Mouse (Mus musculus) kidney, postnatal 0 days (tissue): ENCODE measurements around the gene Trim38. TPM values are rescaled to one million over a fixed set of nuclear protein-coding genes. Genes with fewer than 3 reads are reported as not detected.

Experiments used
- ATAC-seq: fragments of 200-750 bp; cut with Nextera tagmentation; replicated peaks from 2 replicates; pipeline ENCODE4 v1.8.0; 2017; ENCODE audit warnings: low read depth, moderate number of reproducible peaks, moderate TSS enrichment, moderate library complexity; ENCODE audit not compliant: low FRiP score
- DNase-seq: peaks from one replicate; pipeline ENCODE4 v3.0.0-alpha.2; 2016; ENCODE audit warnings: low spot score
- H3K27ac ChIP-seq: fragments of 300-500 bp; sonication (generic); 2 replicates; pipeline ENCODE4 v1.5.1; 2014; ENCODE audit warnings: mild to moderate bottlenecking
- H3K27me3 ChIP-seq: fragments of 300-500 bp; sonication (generic); 2 replicates; pipeline ENCODE4 v1.6.1; 2014; ENCODE audit warnings: low read length, mixed read lengths; ENCODE audit not compliant: insufficient read depth
- H3K36me3 ChIP-seq: fragments of 300-500 bp; sonication (generic); 2 replicates; pipeline ENCODE4 v1.6.1; 2014; ENCODE audit warnings: low read length, mixed read lengths; ENCODE audit not compliant: insufficient read depth
- H3K4me1 ChIP-seq: fragments of 300-500 bp; sonication (generic); replicated peaks from 2 replicates; pipeline ENCODE4 v1.6.1; 2014; ENCODE audit warnings: antibody characterized with exemption, low read length, mixed read lengths; ENCODE audit not compliant: insufficient read depth
- H3K4me2 ChIP-seq: fragments of 300-500 bp; sonication (generic); 2 replicates; pipeline ENCODE4 v1.6.1; 2014; ENCODE audit warnings: mild to moderate bottlenecking, low read length, moderate library complexity, mixed read lengths
- H3K4me3 ChIP-seq: fragments of 300-500 bp; sonication (generic); replicated peaks from 2 replicates; pipeline ENCODE4 v1.5.1; 2014; ENCODE audit warnings: low read depth, low read length
- H3K9ac ChIP-seq: fragments of 300-500 bp; sonication (generic); 2 replicates; pipeline ENCODE4 v1.6.1; 2014; ENCODE audit warnings: low read depth, low read length
- H3K9me3 ChIP-seq: fragments of 300-500 bp; sonication (generic); replicated peaks from 2 replicates; pipeline ENCODE4 v1.6.1; 2016; ENCODE audit warnings: low read length, inconsistent platforms, mixed read lengths
- CTCF ChIP-seq: IDR thresholded peaks from 2 replicates; pipeline ENCODE4 v1.5.1; 2016; ENCODE audit warnings: antibody characterized with exemption, low read depth, mild to moderate bottlenecking, moderate library complexity
- WGBS: fragments of 180-500 bp; shearing (Covaris S2); extraction: QIAGEN DNeasy Blood & Tissue Kit; methylation state at CpG from one replicate; pipeline ENCODE4 v1.1.7; 2014; 5-methylcytosine and 5-hydroxymethylcytosine counted together
- polyA plus RNA-seq: library from polyadenylated mRNA; unstranded; fragments of >200 nt; fragmentation: Nextera tagmentation; extraction: Ambion mirVana; gene quantifications from 2 replicates; pipeline ENCODE4 v1.2.1, GENCODE M21; 2015

Gene Trim38
- polyA plus RNA-seq, 1 experiment from 2014 or later: not detected

DNA sequence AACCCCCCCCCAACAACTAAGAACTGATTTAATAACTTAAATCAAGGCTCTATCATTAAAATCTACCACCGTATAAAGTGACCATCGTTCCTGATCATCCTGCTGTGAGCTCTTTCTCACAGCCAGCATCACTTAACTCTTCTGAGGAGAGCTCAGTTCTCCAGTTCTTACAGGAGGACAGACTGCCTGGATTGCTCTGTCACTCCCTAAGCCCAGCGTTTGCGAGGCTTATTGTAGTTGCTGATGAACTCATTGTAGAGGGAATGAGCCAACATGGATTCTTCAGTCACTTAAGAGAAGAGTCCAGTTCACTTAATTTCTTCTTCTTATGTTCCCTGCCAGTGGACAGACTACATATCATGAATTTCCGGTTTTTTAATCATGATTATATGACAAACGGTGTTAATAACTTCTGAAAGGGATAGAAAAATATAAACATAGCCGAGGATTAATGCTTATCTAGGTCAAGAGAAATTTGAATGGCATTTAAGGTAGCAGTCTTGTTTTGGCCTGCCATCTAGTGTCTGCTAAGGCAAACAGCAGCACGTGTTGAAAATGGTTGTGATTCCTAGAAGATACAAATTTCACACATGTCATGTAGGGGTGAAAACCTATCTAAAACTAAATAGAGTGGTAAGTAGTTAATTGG is 37.4 kb upstream of the Trim38 start:
- DNase-seq: peak; percentile 85
- H3K9ac ChIP-seq: no peak overlapping the region
- H3K27me3 ChIP-seq: no peaks in the 10 kb centered on the region
- H3K27ac ChIP-seq: no peak overlapping the region
- ATAC-seq: no peak
- H3K36me3 ChIP-seq: no peaks in the 10 kb centered on the region
- TF ChIP-seq CTCF: peak; percentile 94
- no peaks in the 10 kb centered on the region for H3K9me3 ChIP-seq
- H3K4me1 ChIP-seq: no peaks in the 10 kb centered on the region
- H3K4me3 ChIP-seq: no peak overlapping the region
- 21% methylated on average over 8 of the region's 8 CpGs for WGBS
- H3K4me2 ChIP-seq: no peak overlapping the region

DNA sequence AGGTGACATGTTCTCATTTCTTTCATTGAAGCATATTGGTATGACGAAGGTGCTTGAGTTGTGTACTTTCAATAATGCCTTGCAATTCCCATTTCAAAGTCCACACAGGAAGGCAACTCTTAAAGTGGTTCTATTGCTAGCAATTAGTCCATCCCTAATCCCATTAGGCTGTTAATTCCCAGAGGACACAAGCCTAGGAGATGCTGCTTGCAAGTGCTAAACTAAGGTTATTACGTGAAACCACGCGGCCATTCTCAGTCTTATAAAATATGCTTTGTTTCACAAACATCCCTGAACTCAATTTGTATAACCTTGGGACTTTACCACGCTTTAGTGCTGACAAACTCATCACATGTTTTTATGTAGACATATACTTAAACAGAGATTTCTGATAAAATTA is 32.6 kb upstream of the Trim38 start:
- no peak for TF ChIP-seq CTCF
- ATAC-seq (no peak), DNase-seq (no peak)
- Histone ChIP-seq H3K9ac (no peak overlapping the region), H3K4me2 (no peak overlapping the region), H3K9me3 (no peaks in the 10 kb centered on the region), H3K36me3 (no peaks in the 10 kb centered on the region), H3K27ac (no peak overlapping the region), H3K4me3 (no peak overlapping the region), H3K4me1 (no peaks in the 10 kb centered on the region), H3K27me3 (no peaks in the 10 kb centered on the region)
- WGBS: 82% methylated on average over 5 of the region's 5 CpGs

DNA sequence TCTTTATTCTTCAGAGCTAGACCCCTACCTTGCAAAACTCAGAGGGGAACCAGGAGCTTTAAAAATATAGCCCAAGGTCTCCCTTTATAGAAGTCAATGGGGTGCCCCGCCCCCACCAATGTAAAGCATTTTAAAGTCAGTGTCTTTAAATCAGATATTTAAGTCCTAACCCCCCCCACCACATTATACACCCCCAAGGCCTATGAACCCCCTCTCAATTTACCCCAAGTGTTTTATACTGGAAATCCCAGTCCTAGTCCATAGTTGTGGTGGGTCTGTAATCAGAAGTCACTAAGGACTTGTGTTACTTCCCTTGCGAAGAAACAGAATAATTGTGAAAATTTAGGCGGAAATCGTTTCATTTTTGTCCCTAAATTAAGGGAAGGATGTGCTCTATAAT is 31.7 kb upstream of the Trim38 start:
- DNase-seq (no peak), ATAC-seq (no peak)
- no peaks in the 10 kb centered on the region for H3K36me3 ChIP-seq
- H3K9ac ChIP-seq: peak overlapping the region; percentile 92
- H3K4me2 ChIP-seq: peak overlapping the region; percentile 90
- 25% methylated on average over 4 of the region's 4 CpGs for WGBS
- H3K9me3 ChIP-seq: no peaks in the 10 kb centered on the region
- peak overlapping the region; percentile 68; the same call in 1 of the 2 replicates for H3K4me3 ChIP-seq
- TF ChIP-seq CTCF: no peak
- peak overlapping the region; percentile 99 for H3K27ac ChIP-seq
- H3K27me3 ChIP-seq: no peaks in the 10 kb centered on the region
- H3K4me1 ChIP-seq: no peaks in the 10 kb centered on the region

DNA sequence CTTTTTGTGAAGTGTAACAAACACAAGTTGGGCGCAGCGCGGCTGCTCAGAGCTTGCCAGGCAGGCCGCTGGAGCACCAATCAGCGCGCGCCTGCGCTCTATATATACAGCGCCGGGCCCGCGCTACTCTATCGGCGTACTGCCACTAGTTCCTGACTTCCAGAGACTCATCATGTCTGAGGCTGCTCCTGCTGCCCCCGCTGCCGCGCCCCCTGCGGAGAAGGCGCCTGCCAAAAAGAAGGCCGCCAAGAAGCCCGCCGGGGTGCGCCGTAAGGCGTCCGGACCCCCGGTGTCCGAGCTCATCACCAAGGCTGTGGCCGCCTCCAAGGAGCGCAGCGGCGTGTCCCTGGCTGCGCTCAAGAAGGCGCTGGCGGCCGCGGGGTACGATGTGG is 31.0 kb upstream of the Trim38 start, which contains the start of gene Hist1h1c:
TSS of gene Hist1h1c (plus strand) at position 132 of the 392 bp plus-strand sequence.
- no peaks in the 10 kb centered on the region for H3K36me3 ChIP-seq
- DNase-seq (peak; percentile 93), ATAC-seq (peak; percentile 90)
- H3K27me3 ChIP-seq: no peaks in the 10 kb centered on the region
- H3K4me3 ChIP-seq: peak within 1 kb of the TSS; percentile 68
- no peaks in the 10 kb centered on the region for H3K9me3 ChIP-seq
- H3K4me1 ChIP-seq: no peaks in the 10 kb centered on the region
- under 1% methylated on average over 29 of the region's 38 CpGs for WGBS
- TF ChIP-seq CTCF: peak; percentile 29; the same call in 1 of the 2 replicates
- H3K4me2 ChIP-seq: peak within 1 kb of the TSS; percentile 90
- peak within 1 kb of the TSS; percentile 92 for H3K9ac ChIP-seq
- H3K27ac ChIP-seq: peak within 1 kb of the TSS; percentile 99

DNA sequence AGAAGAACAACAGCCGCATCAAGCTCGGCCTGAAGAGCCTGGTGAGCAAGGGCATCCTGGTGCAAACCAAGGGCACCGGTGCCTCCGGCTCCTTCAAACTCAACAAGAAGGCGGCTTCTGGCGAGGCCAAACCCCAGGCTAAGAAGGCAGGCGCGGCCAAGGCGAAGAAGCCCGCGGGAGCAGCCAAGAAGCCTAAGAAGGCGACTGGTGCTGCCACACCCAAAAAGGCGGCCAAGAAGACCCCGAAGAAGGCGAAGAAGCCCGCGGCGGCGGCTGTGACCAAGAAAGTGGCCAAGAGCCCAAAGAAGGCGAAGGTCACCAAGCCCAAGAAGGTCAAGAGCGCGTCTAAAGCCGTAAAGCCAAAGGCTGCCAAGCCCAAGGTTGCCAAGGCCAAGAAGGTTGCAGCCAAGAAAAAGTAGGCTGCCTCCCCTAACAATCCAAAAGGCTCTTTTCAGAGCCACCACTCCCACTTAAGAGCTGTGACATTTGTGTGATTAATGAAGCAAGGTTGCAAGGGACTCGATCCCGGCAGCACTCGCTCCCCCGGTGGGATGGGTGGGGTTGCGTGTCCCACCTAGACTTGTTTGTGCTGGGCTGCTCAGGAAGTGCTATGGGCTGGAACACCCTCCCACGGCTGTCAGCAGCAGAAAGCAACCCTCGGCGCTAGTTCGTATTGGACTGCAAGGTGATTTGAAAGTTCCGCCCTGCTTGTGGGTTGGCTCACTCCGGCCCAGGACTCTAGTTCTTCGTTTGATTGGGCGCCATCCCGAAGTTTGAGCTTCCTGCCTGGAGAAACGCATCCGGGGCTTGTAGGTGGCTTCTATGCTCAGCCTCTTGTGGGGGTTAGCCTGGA is 30.4 kb upstream of the Trim38 start:
- H3K4me3 ChIP-seq: peak overlapping the region; percentile 68
- H3K27ac ChIP-seq: peak overlapping the region; percentile 99
- WGBS: 0% methylated on average over 39 of the region's 39 CpGs
- no peak for TF ChIP-seq CTCF
- peak overlapping the region; percentile 92 for H3K9ac ChIP-seq
- H3K9me3 ChIP-seq: no peaks in the 10 kb centered on the region
- peak; percentile 99 for DNase-seq
- H3K27me3 ChIP-seq: no peaks in the 10 kb centered on the region
- H3K4me2 ChIP-seq: peak overlapping the region; percentile 90
- ATAC-seq: peak; percentile 86
- no peaks in the 10 kb centered on the region for H3K4me1 ChIP-seq
- no peaks in the 10 kb centered on the region for H3K36me3 ChIP-seq

DNA sequence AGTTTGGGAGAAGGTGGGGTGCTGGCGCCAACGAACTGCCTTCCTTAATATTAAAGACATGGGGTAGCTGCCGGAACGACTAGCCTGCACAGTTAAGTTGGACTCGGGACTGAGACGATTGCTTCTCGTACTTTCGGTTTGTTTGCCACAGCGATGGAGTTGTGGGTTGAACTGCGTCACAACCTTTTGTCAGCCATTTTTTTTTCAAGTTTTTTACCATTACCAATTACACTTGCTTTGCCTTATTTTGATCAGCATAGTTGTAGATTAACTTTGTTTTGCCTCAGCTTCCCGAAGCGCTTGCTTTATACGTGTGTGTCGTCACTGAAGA is 29.8 kb upstream of the Trim38 start:
- H3K4me2 ChIP-seq: peak overlapping the region; percentile 90
- 1% methylated on average over 14 of the region's 14 CpGs for whole genome bisulfite sequencing
- peak overlapping the region; percentile 92 for H3K9ac ChIP-seq
- no peak for DNase-seq
- H3K27me3 ChIP-seq: no peaks in the 10 kb centered on the region
- no peaks in the 10 kb centered on the region for H3K4me1 ChIP-seq
- no peaks in the 10 kb centered on the region for H3K36me3 ChIP-seq
- H3K4me3 ChIP-seq: peak overlapping the region; percentile 68
- H3K9me3 ChIP-seq: no peaks in the 10 kb centered on the region
- ATAC-seq: no peak; the same call in 1 of the 2 replicates
- H3K27ac ChIP-seq: peak overlapping the region; percentile 99
- TF ChIP-seq CTCF: no peak
